Mouse (Mus musculus): ENCODE results near the gene Irf2bp1.

- TF ChIP-seq MYOD1 (IDR thresholded peaks at IDR 0.05; ENCODE audit: control insufficient read depth in 1 of 3, insufficient read length in 2 of 3, low read depth in 2 of 3) = no peak
- TF ChIP-seq MAX (IDR thresholded peaks at IDR 0.05; ENCODE audit: low read depth) = no peak
- no peak for TF ChIP-seq POLR2A (IDR thresholded peaks at IDR 0.05; ENCODE audit: insufficient read length, low read depth)
- TF ChIP-seq REST (IDR thresholded peaks at IDR 0.05; ENCODE audit: insufficient read depth, insufficient read length) = no peak
- no peak for TF ChIP-seq TCF12 (IDR thresholded peaks at IDR 0.05; ENCODE audit: insufficient read depth, poor library complexity, severe bottlenecking)
- TF ChIP-seq E2F4 (IDR thresholded peaks at IDR 0.05; ENCODE audit: insufficient read depth) = no peak
Observed at GRCm38 (mm10) chr7:19001807-19002085, 2.1 kb upstream of the Irf2bp1 start.
